Mouse (Mus musculus) bone marrow, adult 2 months (tissue): ENCODE data around the gene Rab11b.

Source experiments
- CTCF ChIP-seq: fragments of 200-500 bp; IDR thresholded peaks from 2 replicates; pipeline ENCODE4 v1.5.1; 2011; ENCODE audit warnings: low read length, control low read depth; ENCODE audit not compliant: control insufficient read depth, insufficient read depth
- POLR2A ChIP-seq: fragments of 200-500 bp; IDR thresholded peaks from 2 replicates; pipeline ENCODE4 v1.6.1; 2011; ENCODE audit warnings: low read depth, mild to moderate bottlenecking, control low read depth, low read length, borderline replicate concordance; ENCODE audit not compliant: control insufficient read depth

DNA sequence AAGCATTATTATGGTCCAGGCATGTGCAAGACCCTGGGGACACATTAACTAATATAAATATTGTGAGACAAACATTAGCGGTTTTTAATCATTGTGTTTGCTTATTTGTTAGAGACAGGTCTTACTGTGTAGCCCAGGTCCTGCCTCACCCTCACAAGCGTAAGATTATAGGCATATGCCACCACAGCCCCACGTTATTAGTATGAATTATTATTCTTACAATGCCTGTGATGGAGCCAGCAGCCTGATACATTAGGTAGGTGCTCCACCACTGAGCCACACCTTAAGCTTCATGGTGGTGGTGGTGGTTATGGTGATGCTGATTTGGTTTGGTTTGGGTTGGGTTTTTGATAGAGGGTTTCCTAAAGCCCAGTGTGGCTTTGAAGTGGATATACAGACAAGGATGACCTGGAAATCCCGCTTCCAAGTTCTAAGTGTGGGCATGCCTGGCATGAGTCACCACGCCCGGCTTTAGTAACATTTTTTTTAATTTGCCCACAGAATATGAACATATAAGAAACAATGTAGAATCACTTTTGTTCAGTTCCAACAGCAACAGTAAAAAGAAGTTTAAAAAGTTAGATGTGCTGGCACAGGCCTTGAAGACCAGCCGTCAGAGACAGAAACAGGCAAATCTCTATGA is 40.5 kb downstream of the Rab11b start:
- TF ChIP-seq CTCF = no peak
- no peak for TF ChIP-seq POLR2A
